Mouse (Mus musculus) forelimb bud, embryonic 11.5 days (tissue): Measurements from ENCODE around the gene Clcf1.
"Not testable (repeated sequence)": the region's sequence is repeated elsewhere in the genome, so short reads cannot be mapped to it uniquely, and the experiment has no call there.

Source experiments
- DNase-seq: peaks from one replicate; pipeline ENCODE4 v3.0.0-alpha.2; 2012; ENCODE audit warnings: low read depth, low spot score

The Clcf1 gene

GRCm38 (mm10) chr19:4247010-4247409 is 33.0 kb downstream of the Clcf1 start:
- no peak for DNase-seq

GRCm38 (mm10) chr19:4248683-4249082 is 34.6 kb downstream of the Clcf1 start:
- not testable (repeated sequence) for DNase-seq

GRCm38 (mm10) chr19:4254230-4254629 is 40.2 kb downstream of the Clcf1 start:
- DNase-seq = no peak

- DNase-seq = no peak
These were observed 41.6 kb downstream of the Clcf1 start for GRCm38 (mm10) chr19:4255583-4256162.

GRCm38 (mm10) chr19:4257216-4257896 is 43.3 kb downstream of the Clcf1 start:
- peak; percentile 95 for DNase-seq

- no peak for DNase-seq
These were observed 43.8 kb downstream of the Clcf1 start for GRCm38 (mm10) chr19:4257897-4258252.

- DNase-seq = no peak
These were observed 47.1 kb downstream of the Clcf1 start for GRCm38 (mm10) chr19:4261038-4261698.

GRCm38 (mm10) chr19:4262756-4263155 is 48.7 kb downstream of the Clcf1 start:
- DNase-seq = no peak

- DNase-seq = no peak
These were observed 49.7 kb downstream of the Clcf1 start for GRCm38 (mm10) chr19:4263702-4264101.

- DNase-seq = no peak
These were observed 50.2 kb downstream of the Clcf1 start for GRCm38 (mm10) chr19:4264171-4264780.

- DNase-seq = no peak
These were observed 51.9 kb downstream of the Clcf1 start for GRCm38 (mm10) chr19:4265956-4266355.

GRCm38 (mm10) chr19:4268566-4269361 is 54.7 kb downstream of the Clcf1 start, which contains the start of gene Ssh3:
Gene Ssh3, minus strand, starts transcription at chr19:4269180.
- peak; percentile 32 for DNase-seq

GRCm38 (mm10) chr19:4270187-4270586 is 56.1 kb downstream of the Clcf1 start:
- no peak for DNase-seq

- DNase-seq = no peak
These were observed 56.9 kb downstream of the Clcf1 start for GRCm38 (mm10) chr19:4270972-4271371.
